Mouse (Mus musculus): Measurements from ENCODE around the gene Polr2h.
A peak's percentile ranks its signal among the peaks of the same experiment; 100 is the strongest.
"Not testable (repeated sequence)": the region's sequence is repeated elsewhere in the genome, so short reads cannot be mapped to it uniquely, and the experiment has no call there.

Polr2h gene

DNA sequence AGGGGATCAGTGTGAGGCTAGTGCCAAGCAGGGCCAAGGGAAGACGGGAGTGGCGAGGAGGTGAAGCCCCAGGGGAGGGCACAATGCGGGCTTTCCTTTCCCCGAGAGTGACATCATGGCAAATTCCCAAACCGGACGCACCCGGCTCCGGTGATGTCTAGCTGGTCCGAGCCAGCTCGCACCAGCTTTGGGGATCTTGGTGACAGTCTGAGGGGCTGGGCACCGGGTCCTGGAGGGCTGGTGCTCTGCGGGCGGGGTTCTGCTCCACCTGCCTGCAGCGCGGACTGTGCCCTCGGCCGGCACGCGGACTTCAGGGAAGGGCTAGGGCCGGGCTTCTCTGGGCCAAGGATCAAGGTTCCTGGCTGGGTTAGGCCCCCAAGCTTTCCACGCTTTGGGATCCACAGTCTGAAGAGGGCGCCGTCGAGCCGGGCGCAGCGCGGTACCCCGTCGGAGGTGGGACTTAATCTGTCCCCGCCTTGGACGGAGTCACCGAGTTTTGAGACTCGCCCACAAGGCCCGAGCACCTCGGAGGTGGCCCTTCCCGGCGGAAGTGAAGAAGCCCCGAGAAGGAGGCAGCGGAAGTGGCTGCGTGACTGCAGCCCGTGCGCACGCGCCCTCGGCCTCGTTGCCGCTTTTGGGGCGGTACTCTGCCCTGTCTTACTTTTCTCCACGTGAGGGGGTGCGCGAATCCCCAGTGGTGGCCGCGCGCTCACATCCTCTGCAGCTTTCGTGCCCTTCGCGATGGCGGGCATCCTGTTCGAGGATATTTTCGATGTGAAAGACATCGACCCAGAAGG, at the start of gene Polr2h, which contains the start of gene Clcn2:
Gene Polr2h (plus strand): TSS at position 485 of the 797 bp plus-strand sequence.
Gene Clcn2 (minus strand): TSS at position 566 of the 797 bp plus-strand sequence.
- DNase-seq, result peak; percentile 96 to 97

DNA sequence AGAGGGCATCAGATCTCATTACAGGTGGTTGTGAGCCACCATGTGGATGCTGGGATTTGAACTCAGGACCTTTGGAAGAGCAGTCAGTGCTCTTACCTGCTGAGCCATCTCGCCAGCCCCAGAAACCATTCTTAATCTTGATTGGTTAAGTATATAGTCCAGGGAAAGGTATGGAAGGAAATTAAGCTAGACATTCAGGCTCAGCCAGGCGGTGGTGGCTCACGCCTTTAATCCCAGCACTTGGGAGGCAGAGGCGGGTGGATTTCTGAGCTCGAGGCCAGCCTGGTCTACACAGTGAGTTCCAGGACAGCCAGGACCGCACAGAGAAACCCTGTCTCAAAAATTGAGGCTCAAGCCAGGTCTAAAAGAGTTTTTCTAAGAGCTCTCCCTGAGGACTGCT, 49.5 kb upstream of the Polr2h start, which contains the start of gene Eif4g1:
Gene Eif4g1 (plus strand): TSS at position 301 of the 400 bp plus-strand sequence.
- DNase-seq, result not testable (repeated sequence)

DNA sequence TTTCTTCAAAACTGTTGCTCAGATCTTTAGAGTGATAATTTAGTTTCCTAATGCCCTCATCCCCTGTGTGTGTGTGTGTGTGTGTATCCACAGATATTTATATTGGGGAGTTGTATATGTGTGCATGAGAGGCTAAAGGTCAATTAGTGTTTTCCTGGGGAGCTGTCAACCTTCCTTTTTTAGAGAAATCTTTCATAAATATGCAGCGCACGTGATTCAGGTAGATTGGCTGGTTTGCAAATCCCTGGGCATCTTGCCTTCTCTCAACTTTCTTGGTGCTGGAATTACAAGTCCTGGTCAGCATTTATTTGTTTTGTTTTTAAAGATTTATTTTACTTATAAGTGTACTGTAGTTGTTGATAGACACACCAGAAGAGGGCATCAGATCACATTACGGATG, 47.2 kb upstream of the Polr2h start:
- DNase-seq, result no peak

DNA sequence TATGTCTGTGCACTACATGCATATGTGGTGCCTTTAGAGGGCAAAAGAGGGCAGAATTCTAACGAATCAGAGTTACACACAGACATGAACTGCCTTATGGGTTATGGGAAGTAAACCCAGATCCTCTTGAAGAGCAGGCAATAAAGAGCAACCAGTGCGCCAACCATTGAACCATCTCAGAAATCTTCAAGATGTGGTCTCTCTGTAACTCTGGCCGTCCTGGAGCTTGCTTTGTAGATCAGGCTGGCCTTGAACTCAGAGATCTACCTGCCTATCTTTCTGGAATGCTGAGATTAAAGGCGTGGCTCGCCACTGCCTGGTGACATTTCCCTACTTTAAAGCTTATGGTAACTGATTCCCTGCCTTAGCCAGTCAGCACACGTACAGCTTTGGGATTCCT, 45.6 kb upstream of the Polr2h start:
- no peak for DNase-seq

DNA sequence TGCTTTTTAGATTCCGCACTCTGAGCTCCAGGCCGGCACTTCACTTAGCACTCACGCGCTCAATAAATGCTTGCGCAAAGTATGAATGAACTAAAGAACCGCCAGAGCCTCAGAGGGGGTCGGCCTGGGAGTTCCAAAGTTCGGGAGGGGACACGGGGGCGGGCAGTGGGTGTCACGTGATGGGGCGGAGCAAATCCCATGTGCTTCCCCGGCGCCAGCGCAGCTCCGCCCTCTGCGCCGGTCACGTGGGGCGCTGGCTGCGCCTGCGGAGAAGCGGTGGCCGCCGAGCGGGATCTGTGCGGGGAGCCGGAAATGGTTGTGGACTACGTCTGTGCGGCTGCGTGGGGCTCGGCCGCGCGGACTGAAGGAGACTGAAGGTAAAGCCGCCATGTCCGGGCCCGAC, 45.0 kb upstream of the Polr2h start:
- peak; percentile 97 to 98 for DNase-seq

DNA sequence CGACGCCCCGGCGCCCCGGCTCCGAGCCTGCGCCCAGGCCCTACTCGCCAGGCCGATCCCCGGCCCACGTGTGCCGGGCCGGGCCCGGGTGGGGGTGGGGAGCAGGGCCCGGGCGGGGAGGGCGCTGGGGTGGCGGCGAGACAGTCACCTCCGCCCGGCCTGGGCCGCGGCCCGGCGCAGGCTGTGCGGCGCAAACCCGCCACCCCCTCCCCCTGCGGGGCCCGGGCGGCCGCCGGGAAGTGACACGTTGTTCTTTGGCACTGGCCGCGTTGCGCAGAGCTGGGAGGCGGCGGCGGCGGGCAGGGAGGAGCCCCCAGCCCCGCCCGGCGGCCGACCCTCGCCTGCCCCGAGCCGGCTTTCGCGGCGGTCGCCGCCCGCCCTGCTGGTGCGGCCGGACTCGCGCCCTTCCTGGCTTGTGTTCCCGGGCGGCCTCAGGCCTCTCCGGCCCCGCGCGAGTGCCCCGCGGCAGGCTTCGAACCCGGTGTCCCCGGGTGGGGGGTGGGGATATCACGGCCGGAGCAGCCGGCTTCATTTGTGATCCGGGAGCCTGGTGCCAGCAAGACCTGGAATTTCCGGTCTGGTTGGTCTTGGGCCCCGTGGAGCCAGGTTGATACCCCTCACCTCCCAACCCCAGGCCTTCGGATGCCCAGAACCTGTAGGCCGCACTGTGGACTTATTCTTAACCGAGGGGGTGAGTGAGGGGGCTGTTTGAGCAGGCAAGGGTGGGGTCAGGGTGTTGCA, 44.3 kb upstream of the Polr2h start:
- DNase-seq, result peak in 1 of 2 experiments; percentile 75

DNA sequence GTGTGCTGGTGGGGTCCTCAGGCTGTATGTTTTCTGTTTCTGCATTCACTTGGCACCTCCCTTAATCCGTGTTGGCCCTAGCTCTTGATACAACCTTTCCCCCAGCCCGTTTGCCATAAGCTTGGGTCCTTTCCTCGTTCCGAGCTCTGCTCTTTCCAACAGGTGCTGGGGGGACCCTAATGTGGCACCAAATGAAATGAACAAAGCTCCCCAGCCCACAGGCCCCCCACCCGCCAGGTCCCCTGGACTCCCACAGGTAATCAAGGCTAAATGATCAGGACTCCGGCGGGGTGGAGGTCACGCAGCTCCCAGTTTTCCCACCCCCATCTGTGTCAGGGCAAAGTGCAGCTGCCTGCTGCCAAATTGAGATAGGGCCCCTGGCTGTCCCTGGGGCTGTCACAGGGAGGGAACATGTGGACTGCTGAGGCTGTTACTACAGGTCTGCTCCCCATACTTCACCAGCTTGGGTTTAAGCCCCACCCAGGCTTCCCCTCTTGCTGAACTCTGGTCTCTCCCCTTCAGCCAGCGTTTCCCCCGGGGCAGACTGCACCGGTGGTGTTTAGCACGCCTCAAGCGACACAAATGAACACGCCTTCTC, 43.7 kb upstream of the Polr2h start:
- DNase-seq, result peak in 1 of 2 experiments; percentile 31

DNA sequence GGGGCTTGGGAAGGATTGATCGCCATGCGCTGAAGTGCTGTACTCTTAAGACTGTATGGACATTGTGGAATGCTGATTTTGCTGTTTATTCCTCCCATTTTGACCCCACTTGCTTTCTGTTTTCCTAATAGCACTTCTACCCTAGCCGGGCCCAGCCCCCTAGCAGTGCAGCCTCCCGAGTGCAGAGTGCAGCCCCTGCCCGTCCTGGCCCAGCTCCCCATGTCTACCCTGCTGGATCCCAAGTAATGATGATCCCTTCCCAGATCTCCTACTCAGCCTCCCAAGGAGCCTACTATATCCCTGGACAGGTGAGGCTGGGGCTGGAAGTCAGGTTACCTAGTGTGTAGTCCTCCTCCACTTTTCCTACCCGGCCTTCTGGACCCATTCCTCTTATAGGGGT, 42.3 kb upstream of the Polr2h start:
- no peak for DNase-seq

DNA sequence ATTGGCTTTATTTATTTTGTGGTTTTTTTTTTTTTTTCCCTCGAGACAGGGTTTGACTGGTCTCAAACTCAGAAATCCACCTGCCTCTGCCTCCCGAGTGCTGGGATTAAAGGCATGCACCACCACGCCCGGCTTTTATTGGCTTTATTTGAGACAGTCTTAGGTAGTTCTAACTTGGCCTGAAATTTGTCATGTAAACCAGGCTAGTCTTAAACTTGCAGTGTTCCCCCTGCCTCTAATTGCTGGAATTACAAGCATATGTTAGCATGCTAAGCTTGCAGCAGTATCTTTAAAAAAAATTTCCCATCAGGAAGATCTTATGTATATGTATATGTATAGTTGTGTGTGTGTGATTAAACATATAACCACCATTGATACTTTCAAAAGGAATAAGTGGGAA, 40.8 kb upstream of the Polr2h start:
- DNase-seq, result no peak

DNA sequence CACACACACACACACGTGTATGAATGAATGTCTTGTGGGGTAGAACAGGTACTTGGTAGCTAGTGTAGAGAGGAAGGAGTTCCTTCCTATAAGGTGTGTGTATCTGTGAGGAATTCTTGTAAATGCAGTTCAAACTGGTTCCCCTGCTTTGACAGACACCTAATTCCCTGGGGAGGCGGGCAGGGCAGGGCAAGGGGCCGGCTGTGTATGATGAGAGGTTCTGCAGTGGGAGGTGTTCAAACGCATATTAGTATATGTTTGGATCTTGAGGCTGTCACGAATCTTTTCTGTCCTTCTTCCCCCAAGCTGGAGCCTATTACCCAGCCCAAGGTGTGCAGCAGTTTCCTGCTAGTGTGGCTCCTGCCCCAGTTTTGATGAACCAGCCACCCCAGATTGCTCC, 40.1 kb upstream of the Polr2h start:
- no peak for DNase-seq

DNA sequence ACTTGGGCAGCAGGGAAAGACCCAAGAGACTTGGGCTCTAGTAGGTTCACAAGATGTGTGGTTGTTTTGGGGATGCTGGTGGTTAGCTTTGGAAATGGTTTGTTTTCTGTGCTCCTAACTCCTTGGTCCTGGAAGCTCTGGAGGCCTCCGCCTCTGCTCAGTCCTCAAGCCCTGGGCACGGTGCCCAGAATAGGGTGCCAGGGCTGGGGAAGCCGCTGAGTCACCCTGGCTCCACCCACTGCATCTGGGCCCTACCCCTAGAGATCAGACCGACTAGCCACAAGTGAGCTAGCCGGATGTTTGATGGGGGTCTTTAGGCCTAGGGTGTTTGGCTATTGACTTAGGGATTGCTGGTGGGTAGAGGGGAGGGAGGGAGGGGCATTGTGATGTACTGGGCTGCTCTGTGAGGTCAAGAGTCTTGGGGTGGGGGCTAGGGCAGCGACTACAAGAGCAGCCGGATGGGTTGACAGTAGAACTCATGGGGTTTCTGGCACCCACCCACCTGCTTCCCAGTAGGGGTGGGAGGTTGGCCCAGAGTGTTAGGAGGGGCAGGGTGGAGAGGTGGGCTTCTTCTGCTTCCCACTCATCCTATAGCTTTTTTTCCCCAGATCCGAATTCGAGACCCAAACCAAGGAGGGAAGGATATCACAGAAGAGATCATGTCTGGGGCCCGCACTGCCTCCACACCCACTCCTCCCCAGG, 39.3 kb upstream of the Polr2h start:
- DNase-seq, result peak; percentile 79 to 91

DNA sequence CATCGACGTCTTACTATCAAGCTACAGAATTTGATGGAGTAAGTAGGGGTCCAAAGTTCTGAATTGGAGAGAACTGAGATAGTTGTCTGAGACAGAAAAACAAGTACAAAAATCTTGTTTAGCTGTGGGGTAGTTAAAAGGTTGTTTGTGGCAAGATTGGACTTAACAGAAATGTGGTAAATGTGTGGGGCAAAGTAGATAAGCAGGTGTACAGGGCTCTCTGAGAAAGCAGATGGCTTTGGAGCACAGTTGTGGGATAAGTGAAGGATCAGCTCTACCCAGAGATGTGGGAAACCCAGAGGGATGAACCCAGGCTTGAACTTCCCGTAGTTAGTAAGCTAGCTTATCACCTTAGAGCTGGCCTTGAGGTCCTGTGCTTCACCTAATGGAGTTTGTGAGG, 26.7 kb upstream of the Polr2h start:
- no peak for DNase-seq

DNA sequence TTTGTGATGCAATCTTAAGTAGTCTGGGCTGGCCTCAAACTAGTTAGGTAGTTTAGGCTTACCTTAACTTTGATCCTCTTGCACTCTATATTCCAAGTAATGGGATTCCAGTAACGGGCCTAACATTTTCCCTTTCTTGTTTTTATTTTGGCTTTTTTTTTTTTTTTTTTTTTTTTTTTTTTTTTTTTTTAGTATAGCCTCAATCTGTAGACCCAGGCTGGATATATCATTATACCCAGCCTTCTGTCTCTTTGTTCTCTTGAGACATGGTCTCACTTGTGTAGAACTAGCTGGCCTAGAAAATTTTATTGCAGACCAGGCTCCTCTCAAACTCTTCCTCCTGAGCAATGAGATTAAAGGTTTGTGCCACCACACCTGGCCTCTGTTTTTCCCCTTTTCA, 25.8 kb upstream of the Polr2h start:
- DNase-seq, result no peak

DNA sequence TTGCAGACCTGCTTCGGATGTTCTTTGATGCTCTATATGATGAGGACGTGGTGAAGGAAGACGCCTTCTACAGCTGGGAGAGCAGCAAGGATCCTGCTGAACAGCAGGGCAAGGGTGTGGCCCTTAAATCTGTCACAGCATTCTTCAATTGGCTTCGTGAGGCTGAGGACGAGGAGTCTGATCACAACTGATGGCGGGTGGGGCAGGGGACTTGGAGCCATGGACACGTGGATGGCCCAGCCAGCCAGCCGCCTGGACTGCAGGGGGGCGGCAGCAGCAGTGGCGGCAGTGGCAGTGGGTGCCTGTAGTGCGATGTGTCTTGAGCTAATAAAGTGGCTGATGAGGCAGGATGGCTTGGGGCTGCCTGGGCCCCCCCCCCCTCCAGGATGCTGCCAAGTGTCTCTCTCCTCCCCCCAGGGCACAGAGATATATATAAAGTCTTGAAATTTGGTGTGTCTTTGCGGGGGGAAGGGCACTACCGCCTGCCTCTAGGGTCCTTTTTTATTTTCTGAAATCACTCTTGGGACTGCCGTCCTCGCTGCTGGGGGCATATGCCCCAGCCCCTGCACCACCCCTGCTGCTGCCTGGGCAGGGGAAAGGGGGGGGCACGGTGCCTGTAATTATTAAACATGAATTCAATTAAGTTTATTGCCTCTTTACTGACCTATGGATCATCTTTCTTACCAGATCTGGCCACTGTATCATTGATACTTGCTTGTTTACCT, 25.1 kb upstream of the Polr2h start:
- peak in 1 of 2 experiments; percentile 41 for DNase-seq

DNA sequence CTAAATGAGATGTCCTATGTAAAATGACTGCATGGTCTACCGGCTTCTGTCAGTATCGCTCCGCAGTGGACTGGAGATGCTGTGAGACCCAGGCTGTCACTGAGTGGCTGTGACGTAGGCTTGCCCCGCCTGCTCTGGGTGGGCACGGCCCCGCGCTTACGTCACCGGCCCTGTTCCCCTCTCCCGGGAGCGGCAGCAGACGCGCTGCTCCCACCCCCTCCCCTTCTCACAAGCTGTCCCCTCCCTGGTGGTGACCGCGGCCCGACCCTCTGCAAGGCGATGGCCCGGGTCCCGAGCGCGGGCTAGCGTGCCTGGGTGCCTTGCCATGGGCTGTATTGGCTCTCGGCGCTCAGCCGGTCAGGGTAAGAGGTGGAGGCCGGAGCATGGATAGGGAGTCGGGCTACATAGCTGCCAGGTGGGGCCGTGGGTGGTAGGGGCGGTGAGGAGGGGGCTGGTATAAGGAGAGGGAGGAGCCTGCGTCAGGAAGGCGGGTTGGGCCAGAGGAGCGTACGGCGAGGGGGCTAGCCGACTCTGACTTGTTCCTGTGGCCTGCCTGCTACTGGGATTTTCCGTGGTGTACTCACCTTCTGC, 24.3 kb upstream of the Polr2h start, which contains the start of gene Fam131a:
Gene Fam131a (plus strand): TSS at position 131 of the 591 bp plus-strand sequence.
- peak; percentile 95 to 97 for DNase-seq

DNA sequence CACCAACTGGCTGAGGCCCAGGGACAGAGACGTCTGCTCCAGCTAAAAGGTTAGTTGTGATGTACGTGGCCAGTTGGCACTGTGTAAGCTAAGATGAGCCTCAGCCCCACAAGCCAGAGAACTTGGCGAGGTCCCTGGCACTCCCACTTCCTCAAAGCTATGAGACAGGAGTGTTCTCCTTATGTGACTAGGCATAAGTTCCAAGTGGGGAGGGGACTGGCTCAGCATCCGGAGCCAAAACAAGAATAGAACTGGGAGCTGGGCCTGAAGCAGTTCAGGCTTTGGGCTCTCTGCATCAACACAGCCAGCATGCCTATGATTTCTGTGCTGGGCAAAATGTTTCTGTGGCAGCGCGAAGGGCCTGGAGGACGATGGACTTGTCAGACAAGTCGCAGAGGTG, 22.7 kb upstream of the Polr2h start:
- peak; percentile 75 for DNase-seq

DNA sequence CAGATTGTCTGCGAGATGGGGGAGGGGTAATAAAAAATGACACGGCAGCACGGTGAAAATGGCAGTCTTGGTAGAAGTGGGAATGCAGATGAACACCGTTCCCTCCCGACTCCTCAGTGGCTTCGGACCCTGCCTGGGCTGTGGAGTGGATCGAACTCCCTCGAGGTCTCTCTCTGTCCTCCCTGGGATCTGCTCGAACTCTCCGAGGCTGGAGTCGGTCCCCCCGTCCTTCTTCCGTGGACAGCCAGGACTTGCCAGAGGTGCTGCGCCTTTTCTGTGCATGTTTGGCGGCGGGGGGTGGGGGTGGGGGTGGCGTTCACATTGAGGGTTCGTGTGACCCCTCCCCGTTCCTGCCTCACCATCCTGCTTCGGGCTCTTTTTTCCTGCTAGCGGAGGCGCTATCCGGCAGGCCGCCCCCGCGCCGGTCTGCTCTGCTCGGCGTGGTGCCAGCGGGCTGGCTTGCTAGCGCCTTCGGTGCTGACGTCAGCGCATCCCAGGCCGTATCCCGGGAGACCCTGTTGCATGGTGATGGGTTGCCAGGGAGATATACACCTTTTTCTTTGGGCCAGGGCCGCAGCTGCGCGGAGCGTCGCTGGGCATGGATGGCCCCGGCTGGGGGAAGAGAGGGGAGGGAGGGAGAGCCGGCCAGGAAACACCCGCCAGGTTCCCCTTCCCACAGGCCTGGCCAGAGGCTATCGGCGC, 21.7 kb upstream of the Polr2h start:
- DNase-seq, result peak; percentile 93 to 98

DNA sequence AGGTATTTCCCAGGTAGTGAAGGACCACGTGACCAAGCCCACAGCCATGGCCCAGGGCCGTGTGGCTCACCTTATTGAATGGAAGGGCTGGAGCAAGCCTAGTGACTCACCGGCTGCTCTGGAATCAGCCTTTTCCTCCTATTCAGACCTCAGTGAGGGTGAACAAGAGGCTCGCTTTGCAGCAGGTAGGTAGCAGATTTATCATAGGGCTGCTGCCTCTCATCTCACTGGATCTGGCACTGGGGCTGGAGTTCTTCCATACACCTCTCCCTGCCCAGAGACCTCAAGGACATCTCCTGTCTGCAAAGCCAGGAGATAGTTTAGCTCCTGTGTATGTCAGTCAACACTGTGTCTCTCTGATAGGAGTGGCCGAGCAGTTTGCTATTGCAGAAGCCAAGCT, 18.2 kb upstream of the Polr2h start:
- peak in 1 of 2 experiments; percentile 17 for DNase-seq

DNA sequence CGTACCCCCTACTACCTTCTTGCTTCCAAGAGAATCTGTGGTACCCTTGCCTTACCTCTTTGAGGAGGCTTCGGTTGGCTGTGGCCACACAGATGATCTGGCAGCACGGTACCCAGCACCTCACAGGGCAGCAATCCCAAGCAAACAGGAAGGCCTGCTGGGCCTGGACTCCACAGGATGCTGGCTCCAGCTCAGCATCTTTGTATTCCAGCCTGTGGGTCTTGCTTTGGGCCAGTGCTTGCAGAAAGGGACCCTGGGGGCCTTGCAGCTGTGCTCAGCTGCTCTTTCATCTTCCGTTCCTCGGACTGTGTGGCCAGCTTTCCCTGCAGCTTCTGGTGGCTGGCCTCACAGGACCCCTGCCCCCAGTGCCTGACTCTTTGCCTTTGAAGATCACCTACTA, 17.4 kb upstream of the Polr2h start:
- peak; percentile 81 to 82 for DNase-seq

DNA sequence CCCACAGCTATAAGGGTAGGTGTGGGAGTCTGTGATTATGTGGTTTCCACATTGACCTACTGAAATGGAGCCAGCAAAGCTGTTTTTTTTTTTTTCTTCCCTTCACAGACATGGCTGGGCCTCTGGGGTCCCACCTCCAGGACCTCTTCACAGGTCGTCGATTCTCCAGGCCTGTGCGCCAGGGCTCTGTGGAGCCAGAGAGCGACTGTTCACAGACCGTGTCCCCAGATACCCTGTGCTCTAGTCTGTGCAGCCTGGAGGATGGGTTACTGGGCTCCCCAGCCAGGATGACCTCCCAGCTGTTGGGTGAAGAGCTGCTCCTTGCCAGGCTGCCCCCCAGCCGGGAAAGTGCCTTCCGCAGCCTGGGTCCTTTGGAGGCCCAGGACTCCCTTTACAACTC, 16.1 kb upstream of the Polr2h start:
- DNase-seq, result peak in 1 of 2 experiments; percentile 21

Data from cerebellum, postnatal 25 days (tissue).